Mouse (Mus musculus): Measurements from ENCODE around the gene Ceacam1.

DNA sequence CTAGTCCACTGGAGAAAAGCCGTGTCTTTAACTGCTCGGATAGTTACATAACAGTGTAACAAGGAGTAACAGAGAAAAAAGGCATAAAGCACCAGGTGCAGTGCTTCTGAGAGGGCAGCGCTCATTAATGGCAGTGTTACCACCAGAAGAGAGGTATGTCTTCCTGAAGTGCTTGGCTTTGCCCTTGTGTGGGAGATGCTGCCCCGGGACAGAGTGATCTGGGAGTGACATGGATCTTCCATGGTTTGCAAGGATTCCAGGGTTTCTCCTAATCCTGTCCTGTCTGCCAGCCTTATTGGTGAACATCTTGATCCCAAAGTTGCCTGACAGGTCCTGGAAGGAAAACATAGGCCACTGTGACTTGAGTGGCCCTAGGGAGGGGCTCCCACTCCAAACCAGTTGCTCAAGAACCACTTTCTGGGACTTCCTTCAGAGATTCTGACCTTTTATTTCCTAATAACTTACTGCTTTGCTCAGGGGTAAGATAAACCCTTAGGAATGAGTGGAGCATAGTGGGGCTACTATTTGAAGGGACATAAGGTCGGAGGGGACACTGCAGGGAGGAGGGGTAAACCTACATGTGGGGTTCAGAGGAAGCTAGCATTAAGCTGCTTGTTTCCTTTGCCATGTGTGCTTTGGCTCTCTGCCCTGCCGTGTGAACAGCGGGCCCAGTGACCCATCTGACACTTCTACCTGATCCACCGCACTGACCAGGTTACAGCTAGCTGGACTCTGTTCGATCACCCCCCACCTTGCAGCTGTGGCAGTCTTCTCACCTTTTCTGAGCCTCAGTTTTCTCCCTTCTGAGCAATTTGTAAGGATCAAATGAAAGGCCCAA is 37.2 kb downstream of the Ceacam1 start:
- TF ChIP-seq GATA1 (IDR thresholded peaks at IDR 0.05; ENCODE audit: low read length) (no peak), TAL1 (IDR thresholded peaks at IDR 0.05; ENCODE audit: low read length) (no peak)
